Mouse (Mus musculus): ENCODE results near the gene Ddr1. TPM values are rescaled to one million over a fixed set of nuclear protein-coding genes. Genes with fewer than 3 reads are reported as not detected.
"Not testable (repeated sequence)": the region's sequence is repeated elsewhere in the genome, so short reads cannot be mapped to it uniquely, and the experiment has no call there.

Gene Ddr1
- polyA plus RNA-seq, 1 experiment from 2014 or later: 140 TPM

- WGBS: 80% methylated on average over 2 of the region's 2 CpGs
- H3K27ac ChIP-seq: no peak overlapping the region
- no peak overlapping the region for H3K4me2 ChIP-seq
- no peak for ATAC-seq (ENCODE audit: low FRiP score)
- H3K36me3 ChIP-seq: no peaks in the 10 kb centered on the region
- H3K4me1 ChIP-seq (replicated peaks): no peaks in the 10 kb centered on the region; the same call in 1 of the 2 replicates
- no peak overlapping the region for H3K9ac ChIP-seq
- no peaks in the 10 kb centered on the region for H3K27me3 ChIP-seq
- no peaks in the 10 kb centered on the region for H3K9me3 ChIP-seq
- H3K4me3 ChIP-seq: no peak overlapping the region
These were observed 30.1 kb upstream of the Ddr1 start for GRCm38 (mm10) chr17:35734478-35734877.

GRCm38 (mm10) chr17:35733398-35733797, 29.0 kb upstream of the Ddr1 start:
- no peak for ATAC-seq (ENCODE audit: low FRiP score)
- 94% methylated on average over 2 of the region's 2 CpGs for WGBS

GRCm38 (mm10) chr17:35731431-35732145, 27.2 kb upstream of the Ddr1 start:
- peaks cover 8% of the 10 kb centered on the region; the same call in 1 of the 2 replicates for H3K27me3 ChIP-seq
- no peak overlapping the region for H3K4me2 ChIP-seq
- no peak overlapping the region for H3K27ac ChIP-seq
- H3K4me1 ChIP-seq (replicated peaks): no peaks in the 10 kb centered on the region; the same call in 1 of the 2 replicates
- H3K36me3 ChIP-seq: no peaks in the 10 kb centered on the region
- H3K9ac ChIP-seq: no peak overlapping the region
- no peaks in the 10 kb centered on the region for H3K9me3 ChIP-seq
- 69% methylated on average over 10 of the region's 10 CpGs for WGBS
- ATAC-seq (ENCODE audit: low FRiP score): no peak
- no peak overlapping the region for H3K4me3 ChIP-seq

More at GRCm38 (mm10) chr17:35733398-35733797, 29.0 kb upstream of the Ddr1 start:
- Histone ChIP-seq H3K27me3 (no peaks in the 10 kb centered on the region), H3K4me3 (no peak overlapping the region), H3K36me3 (no peaks in the 10 kb centered on the region), H3K9ac (no peak overlapping the region), H3K4me1 (replicated peaks) (no peaks in the 10 kb centered on the region; the same call in 1 of the 2 replicates), H3K27ac (no peak overlapping the region), H3K9me3 (no peaks in the 10 kb centered on the region), H3K4me2 (no peak overlapping the region)

GRCm38 (mm10) chr17:35730112-35730511, 25.7 kb upstream of the Ddr1 start:
- not testable (repeated sequence) for H3K4me1 ChIP-seq (replicated peaks); H3K36me3 ChIP-seq; H3K9me3 ChIP-seq; H3K4me2 ChIP-seq; ATAC-seq (ENCODE audit: low FRiP score); H3K9ac ChIP-seq; H3K27me3 ChIP-seq; H3K4me3 ChIP-seq; H3K27ac ChIP-seq
- WGBS: 64% methylated on average over 3 of the region's 3 CpGs

GRCm38 (mm10) chr17:35728821-35729220, 24.4 kb upstream of the Ddr1 start:
- no peaks in the 10 kb centered on the region for H3K36me3 ChIP-seq
- H3K4me1 ChIP-seq (replicated peaks): peaks cover 3% of the 10 kb centered on the region
- WGBS: 84% methylated on average over 4 of the region's 4 CpGs
- H3K9me3 ChIP-seq: no peaks in the 10 kb centered on the region
- ATAC-seq (ENCODE audit: low FRiP score): no peak
- H3K27me3 ChIP-seq: peaks cover 12% of the 10 kb centered on the region; the same call in 1 of the 2 replicates
- no peak overlapping the region for H3K4me2 ChIP-seq
- H3K9ac ChIP-seq: no peak overlapping the region
- no peak overlapping the region for H3K27ac ChIP-seq
- H3K4me3 ChIP-seq: no peak overlapping the region

- Histone ChIP-seq H3K27me3 (peaks cover 12% of the 10 kb centered on the region; the same call in 1 of the 2 replicates), H3K4me3 (no peak overlapping the region), H3K4me2 (no peak overlapping the region), H3K9ac (no peak overlapping the region), H3K9me3 (no peaks in the 10 kb centered on the region), H3K36me3 (no peaks in the 10 kb centered on the region), H3K27ac (no peak overlapping the region), H3K4me1 (replicated peaks) (peaks cover 3% of the 10 kb centered on the region)
- 42% methylated on average over 10 of the region's 10 CpGs for WGBS
- ATAC-seq (ENCODE audit: low FRiP score): no peak
These were observed 23.2 kb upstream of the Ddr1 start for GRCm38 (mm10) chr17:35727471-35728205.

GRCm38 (mm10) chr17:35727028-35727427, 22.6 kb upstream of the Ddr1 start:
- H3K4me1 ChIP-seq (replicated peaks): peaks cover 3% of the 10 kb centered on the region
- no peak overlapping the region for H3K9ac ChIP-seq
- no peak overlapping the region for H3K4me2 ChIP-seq
- no peak for ATAC-seq (ENCODE audit: low FRiP score)
- peaks cover 12% of the 10 kb centered on the region; the same call in 1 of the 2 replicates for H3K27me3 ChIP-seq
- no peaks in the 10 kb centered on the region for H3K9me3 ChIP-seq
- no peak overlapping the region for H3K27ac ChIP-seq
- 51% methylated on average over 7 of the region's 7 CpGs for WGBS
- H3K4me3 ChIP-seq: no peak overlapping the region
- H3K36me3 ChIP-seq: no peaks in the 10 kb centered on the region

- Histone ChIP-seq H3K27ac (no peak overlapping the region), H3K4me3 (no peak overlapping the region), H3K4me1 (replicated peaks) (peaks cover 7% of the 10 kb centered on the region), H3K27me3 (peaks cover 12% of the 10 kb centered on the region; the same call in 1 of the 2 replicates), H3K9ac (no peak overlapping the region), H3K36me3 (no peaks in the 10 kb centered on the region), H3K4me2 (no peak overlapping the region), H3K9me3 (no peaks in the 10 kb centered on the region)
- peak; percentile 75 for ATAC-seq (ENCODE audit: low FRiP score)
- WGBS: 31% methylated on average over 21 of the region's 21 CpGs
These were observed 21.1 kb upstream of the Ddr1 start for GRCm38 (mm10) chr17:35725286-35726232.

- Histone ChIP-seq H3K36me3 (no peaks in the 10 kb centered on the region), H3K27ac (no peak overlapping the region), H3K9ac (no peak overlapping the region), H3K4me3 (no peak overlapping the region), H3K4me1 (replicated peaks) (peaks cover 17% of the 10 kb centered on the region), H3K4me2 (no peak overlapping the region), H3K9me3 (no peaks in the 10 kb centered on the region), H3K27me3 (0 out of 2 replicates have a peak, but pooled peaks cover 4% of the 10 kb centered on the region)
- WGBS: 71% methylated on average over 8 of the region's 8 CpGs
- no peak for ATAC-seq (ENCODE audit: low FRiP score)
These were observed 17.3 kb upstream of the Ddr1 start for GRCm38 (mm10) chr17:35721676-35722075.

GRCm38 (mm10) chr17:35720340-35720727, 15.9 kb upstream of the Ddr1 start:
- peaks cover 15% of the 10 kb centered on the region for H3K4me1 ChIP-seq (replicated peaks)
- H3K4me2 ChIP-seq: peak overlapping the region; percentile 26
- H3K9ac ChIP-seq: peak overlapping the region; percentile 58
- H3K27me3 ChIP-seq: 0 out of 2 replicates have a peak, but pooled peaks cover 4% of the 10 kb centered on the region
- 16% methylated on average over 11 of the region's 11 CpGs for WGBS
- H3K36me3 ChIP-seq: no peaks in the 10 kb centered on the region
- H3K4me3 ChIP-seq: no peak overlapping the region
- peak; percentile 50; the same call in 1 of the 2 replicates for ATAC-seq (ENCODE audit: low FRiP score)
- H3K27ac ChIP-seq: peak overlapping the region; percentile 23; the same call in 1 of the 2 replicates
- H3K9me3 ChIP-seq: no peaks in the 10 kb centered on the region

GRCm38 (mm10) chr17:35719616-35720339, 15.4 kb upstream of the Ddr1 start:
- Histone ChIP-seq H3K9ac (no peak overlapping the region), H3K4me2 (no peak overlapping the region; the same call in 1 of the 2 replicates), H3K27ac (0 out of 2 replicates have a peak overlapping the region, but pooled peaks have one; percentile 23), H3K36me3 (no peaks in the 10 kb centered on the region), H3K4me3 (no peak overlapping the region), H3K9me3 (no peaks in the 10 kb centered on the region), H3K27me3 (0 out of 2 replicates have a peak, but pooled peaks cover 3% of the 10 kb centered on the region), H3K4me1 (replicated peaks) (peaks cover 14% of the 10 kb centered on the region)
- no peak; the same call in 1 of the 2 replicates for ATAC-seq (ENCODE audit: low FRiP score)
- whole genome bisulfite sequencing: 63% methylated on average over 9 of the region's 9 CpGs

All from hindbrain, embryonic 13.5 days (tissue).